Mouse (Mus musculus): ENCODE results near the gene Gck.

- TF ChIP-seq POLR2A (IDR thresholded peaks at IDR 0.05; ENCODE audit: borderline replicate concordance, extremely low read depth, insufficient read depth, insufficient read length, poor library complexity, severe bottlenecking) (no peak), CTCF (IDR thresholded peaks at IDR 0.05; ENCODE audit: borderline replicate concordance, extremely low read depth, insufficient read depth, insufficient read length) (no peak)
Measured at GRCm38 (mm10) chr11:5905778-5906518, 43.9 kb downstream of the Gck start.

All from brain, embryonic 14.5 days (tissue).